Mouse (Mus musculus) hindbrain, embryonic 15.5 days (tissue): ENCODE data around the gene Mutyh. TPM values are rescaled to one million over a fixed set of nuclear protein-coding genes. Genes with fewer than 3 reads are reported as not detected.

Experiments
- polyA plus RNA-seq: library from polyadenylated mRNA; unstranded; fragments of >200 nt; fragmentation: Nextera tagmentation; extraction: Ambion mirVana; gene quantifications from 2 replicates; pipeline ENCODE4 v1.2.1, GENCODE M21; 2015

Gene Mutyh
- polyA plus RNA-seq, 1 experiment from 2014 or later: 7.4 TPM

Other genes starting within 250 kb of the Mutyh start
- gene Ccdc17, start 211.1 kb upstream of the Mutyh start, polyA plus RNA-seq: 4.4 and 4.8 TPM in 2 replicates
- 92.9 and 98.3 TPM in 2 replicates for gene Nasp, start 179.8 kb upstream of the Mutyh start, polyA plus RNA-seq
- gene Akr1a1, start 156.0 kb upstream of the Mutyh start, polyA plus RNA-seq: 704 and 712 TPM in 2 replicates
- 446 and 514 TPM in 2 replicates for gene Prdx1, start 122.2 kb upstream of the Mutyh start, polyA plus RNA-seq
- gene Mmachc, start 99.3 kb upstream of the Mutyh start, polyA plus RNA-seq: 23.0 and 23.2 TPM in 2 replicates
- gene Ccdc163, start 99.2 kb upstream of the Mutyh start, polyA plus RNA-seq: 12.6 and 13.6 TPM in 2 replicates
- 2.6 and 3.3 TPM in 2 replicates for gene Tesk2, start 86.8 kb upstream of the Mutyh start, polyA plus RNA-seq
- 27.4 and 32.8 TPM in 2 replicates for gene Toe1, start 83 bp upstream of the Mutyh start, polyA plus RNA-seq
- gene Hpdl, start 14.0 kb downstream of the Mutyh start, polyA plus RNA-seq: 1.9 and 2.0 TPM in 2 replicates
- gene Zswim5, start 69.7 kb downstream of the Mutyh start, polyA plus RNA-seq: 5.2 and 5.4 TPM in 2 replicates
- 56.6 and 59.4 TPM in 2 replicates for gene Urod, start 186.7 kb downstream of the Mutyh start, polyA plus RNA-seq
- gene Hectd3, start 187.6 kb downstream of the Mutyh start, polyA plus RNA-seq: 25.3 and 30.1 TPM in 2 replicates
- 43.8 and 46.8 TPM in 2 replicates for gene Eif2b3, start 211.7 kb downstream of the Mutyh start, polyA plus RNA-seq